Mouse (Mus musculus) E14TG2a.4 (cell line): ENCODE measurements at regions not wholly inside any gene's neighbourhood (a gene's known extent, or its start where the extent isn't known, plus 50 kb on each side); places are given as distances from the start of the nearest gene placed in this dataset.

Experiments
- CTCF ChIP-seq: conservative IDR thresholded peaks from 2 replicates; pipeline ENCODE4 v1.5.1; 2014; ENCODE audit warnings: low read length
- NANOG ChIP-seq: IDR thresholded peaks from 2 replicates; pipeline ENCODE4 v1.6.1; 2014; ENCODE audit warnings: borderline replicate concordance, low read length, mixed read lengths

- TF ChIP-seq CTCF: no peak
- no peak for TF ChIP-seq NANOG
Observed at GRCm38 (mm10) chr15:74318422-74318841, 317.7 kb downstream of the Mroh4 start.
